Mouse (Mus musculus) heart, embryonic 15.5 days (tissue): ENCODE measurements around the gene Stra6l. TPM values are rescaled to one million over a fixed set of nuclear protein-coding genes. Genes with fewer than 3 reads are reported as not detected.

Source experiments
- ATAC-seq: fragments of 200-750 bp; cut with Nextera tagmentation; replicated peaks from 2 replicates; pipeline ENCODE4 v1.8.0; 2017; ENCODE audit warnings: low read depth, moderate TSS enrichment; ENCODE audit not compliant: insufficient number of reproducible peaks, insufficient read depth, low FRiP score
- H3K27ac ChIP-seq: fragments of 300-500 bp; sonication (generic); 2 replicates; pipeline ENCODE4 v1.5.1; 2015; ENCODE audit warnings: mild to moderate bottlenecking, inconsistent platforms
- H3K27me3 ChIP-seq: fragments of 300-500 bp; sonication (generic); 2 replicates; pipeline ENCODE4 v1.6.1; 2015; ENCODE audit warnings: inconsistent platforms
- H3K36me3 ChIP-seq: fragments of 300-500 bp; sonication (generic); 2 replicates; pipeline ENCODE4 v1.6.1; 2015; ENCODE audit warnings: mild to moderate bottlenecking, inconsistent platforms
- H3K4me1 ChIP-seq: fragments of 300-500 bp; sonication (generic); replicated peaks from 2 replicates; pipeline ENCODE4 v1.6.1; 2015; ENCODE audit warnings: inconsistent platforms
- H3K4me2 ChIP-seq: fragments of 300-500 bp; sonication (generic); 2 replicates; pipeline ENCODE4 v1.6.1; 2015; ENCODE audit warnings: inconsistent platforms, mild to moderate bottlenecking, moderate library complexity
- H3K4me3 ChIP-seq: fragments of 300-500 bp; sonication (generic); 2 replicates; pipeline ENCODE4 v1.5.1; 2015; ENCODE audit warnings: mild to moderate bottlenecking, inconsistent platforms
- H3K9ac ChIP-seq: fragments of 300-500 bp; sonication (generic); 2 replicates; pipeline ENCODE4 v1.6.1; 2015; ENCODE audit warnings: mild to moderate bottlenecking, inconsistent platforms
- H3K9me3 ChIP-seq: fragments of 300-500 bp; sonication (generic); replicated peaks from 2 replicates; pipeline ENCODE4 v1.6.1; 2016; ENCODE audit warnings: inconsistent platforms
- WGBS: fragments of 180-500 bp; shearing (Covaris S2); methylation state at CpG from one replicate; pipeline ENCODE4 v1.1.7; 2015; ENCODE audit warnings: mixed read lengths; 5-methylcytosine and 5-hydroxymethylcytosine counted together
- polyA plus RNA-seq: library from polyadenylated mRNA; unstranded; fragments of >200 nt; fragmentation: Nextera tagmentation; extraction: Ambion mirVana; gene quantifications from 2 replicates; pipeline ENCODE4 v1.2.1, GENCODE M21; 2015

The Stra6l gene
- polyA plus RNA-seq, 1 experiment from 2014 or later = 0.09 TPM

DNA sequence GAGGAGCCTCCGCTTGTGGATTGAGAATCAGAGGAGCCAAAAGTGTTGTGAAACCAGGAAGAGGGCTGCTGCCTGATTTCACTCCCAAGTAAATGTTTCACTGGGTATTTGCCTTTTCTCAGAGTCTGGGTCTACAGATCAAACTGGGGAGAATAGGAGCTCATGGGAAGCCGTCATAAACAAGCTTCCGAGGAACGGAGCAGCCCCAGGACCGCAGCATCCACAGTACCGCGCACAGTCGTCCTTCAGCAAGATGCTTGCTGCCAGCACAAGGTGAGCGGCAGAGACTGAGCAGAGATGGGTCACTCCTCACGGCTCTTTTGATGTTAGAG lies 327 bp downstream of the Stra6l start:
- H3K4me1 ChIP-seq = peaks cover 19% of the 10 kb centered on the region
- no peak for ATAC-seq
- 53% methylated on average over 10 of the region's 10 CpGs for WGBS
- H3K9me3 ChIP-seq = no peaks in the 10 kb centered on the region
- no peak overlapping the region for H3K9ac ChIP-seq
- no peak overlapping the region for H3K4me3 ChIP-seq
- 0 out of 2 replicates have a peak, but pooled peaks cover 4% of the 10 kb centered on the region for H3K27me3 ChIP-seq
- no peak overlapping the region for H3K27ac ChIP-seq
- H3K36me3 ChIP-seq = no peaks in the 10 kb centered on the region
- H3K4me2 ChIP-seq = no peak overlapping the region

- H3K4me2 ChIP-seq = no peak overlapping the region
- H3K27ac ChIP-seq = no peak overlapping the region
- peaks cover 22% of the 10 kb centered on the region for H3K4me1 ChIP-seq
- no peak for ATAC-seq
- no peaks in the 10 kb centered on the region for H3K9me3 ChIP-seq
- no peak overlapping the region for H3K4me3 ChIP-seq
- WGBS = 69% methylated on average over 1 of the region's 1 CpGs
- no peaks in the 10 kb centered on the region for H3K36me3 ChIP-seq
- H3K27me3 ChIP-seq = 0 out of 2 replicates have a peak, but pooled peaks cover 4% of the 10 kb centered on the region
- H3K9ac ChIP-seq = no peak overlapping the region
Measured at GRCm38 (mm10) chr4:45849419-45849818, 955 bp downstream of the Stra6l start.

- Histone ChIP-seq H3K9me3 (no peaks in the 10 kb centered on the region), H3K9ac (no peak overlapping the region), H3K4me1 (peaks cover 16% of the 10 kb centered on the region), H3K27ac (no peak overlapping the region), H3K4me2 (no peak overlapping the region), H3K4me3 (no peak overlapping the region), H3K27me3 (peaks cover 8% of the 10 kb centered on the region), H3K36me3 (no peaks in the 10 kb centered on the region)
- ATAC-seq = 0 out of 2 replicates have a peak, but pooled peaks have one; percentile 27
- WGBS = 43% methylated on average over 3 of the region's 3 CpGs
Measured at GRCm38 (mm10) chr4:45851640-45852051, 3.2 kb downstream of the Stra6l start.

GRCm38 (mm10) chr4:45853496-45854246 lies 5.2 kb downstream of the Stra6l start:
- WGBS = 30% methylated on average over 15 of the region's 15 CpGs
- Histone ChIP-seq H3K9me3 (no peaks in the 10 kb centered on the region), H3K27ac (no peak overlapping the region), H3K4me2 (0 out of 2 replicates have a peak overlapping the region, but pooled peaks have one; percentile 4), H3K27me3 (peaks cover 8% of the 10 kb centered on the region), H3K9ac (no peak overlapping the region), H3K4me3 (no peak overlapping the region), H3K36me3 (no peaks in the 10 kb centered on the region), H3K4me1 (peaks cover 14% of the 10 kb centered on the region)
- no peak for ATAC-seq

DNA sequence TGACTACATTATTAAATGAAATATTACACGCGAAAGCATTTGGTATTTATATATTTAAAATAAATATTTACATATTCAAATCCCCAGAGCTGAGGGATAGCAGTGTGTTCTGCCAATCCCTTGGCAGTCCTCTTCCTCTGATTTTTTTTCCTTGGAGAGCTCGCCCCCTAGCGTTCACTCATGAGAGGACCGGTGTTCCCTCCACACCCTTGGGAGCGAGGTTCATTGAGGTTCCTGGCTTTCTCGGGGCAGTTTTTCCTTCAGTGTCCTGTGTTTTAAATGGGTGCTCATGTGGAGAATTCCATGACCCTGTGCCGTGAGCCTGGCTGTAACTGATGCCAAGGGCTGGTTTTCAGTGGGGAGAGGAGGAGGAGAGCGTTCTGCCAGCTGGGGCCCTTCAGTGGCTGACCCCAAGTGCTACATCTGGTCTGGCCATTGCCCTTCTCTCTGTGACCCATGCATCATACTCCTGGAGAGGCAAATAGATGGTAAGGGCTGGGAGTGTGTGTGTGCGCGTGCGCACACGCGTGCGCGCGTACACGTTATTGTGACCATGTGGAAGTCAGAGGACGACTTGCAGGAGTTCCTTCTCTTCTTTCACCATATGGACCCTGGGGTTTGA lies 7.5 kb downstream of the Stra6l start:
- no peak overlapping the region for H3K9ac ChIP-seq
- no peaks in the 10 kb centered on the region for H3K36me3 ChIP-seq
- ATAC-seq = no peak
- H3K27me3 ChIP-seq = peaks cover 8% of the 10 kb centered on the region
- 43% methylated on average over 19 of the region's 19 CpGs for WGBS
- H3K4me1 ChIP-seq = peaks cover 18% of the 10 kb centered on the region
- no peaks in the 10 kb centered on the region for H3K9me3 ChIP-seq
- no peak overlapping the region for H3K4me3 ChIP-seq
- H3K27ac ChIP-seq = no peak overlapping the region
- H3K4me2 ChIP-seq = no peak overlapping the region

GRCm38 (mm10) chr4:45861160-45861559 lies 12.7 kb downstream of the Stra6l start:
- Histone ChIP-seq H3K9ac (no peak overlapping the region), H3K36me3 (no peaks in the 10 kb centered on the region), H3K27me3 (peaks cover 2% of the 10 kb centered on the region), H3K27ac (no peak overlapping the region), H3K9me3 (no peaks in the 10 kb centered on the region), H3K4me2 (no peak overlapping the region), H3K4me3 (no peak overlapping the region), H3K4me1 (0 out of 2 replicates have a peak, but pooled peaks cover 3% of the 10 kb centered on the region)
- 44% methylated on average over 5 of the region's 5 CpGs for WGBS
- no peak for ATAC-seq

- Histone ChIP-seq H3K4me3 (no peak overlapping the region), H3K4me2 (no peak overlapping the region), H3K27me3 (no peaks in the 10 kb centered on the region), H3K4me1 (peaks cover 5% of the 10 kb centered on the region; the same call in 1 of the 2 replicates), H3K27ac (no peak overlapping the region), H3K9me3 (no peaks in the 10 kb centered on the region), H3K36me3 (no peaks in the 10 kb centered on the region), H3K9ac (no peak overlapping the region)
- ATAC-seq = no peak
- WGBS = 85% methylated on average over 8 of the region's 8 CpGs
Measured at GRCm38 (mm10) chr4:45867416-45867815, 19.0 kb downstream of the Stra6l start.

- no peak overlapping the region for H3K4me3 ChIP-seq
- H3K36me3 ChIP-seq = no peaks in the 10 kb centered on the region
- 32% methylated on average over 24 of the region's 24 CpGs for WGBS
- no peaks in the 10 kb centered on the region for H3K9me3 ChIP-seq
- H3K27ac ChIP-seq = no peak overlapping the region
- peaks cover 5% of the 10 kb centered on the region; the same call in 1 of the 2 replicates for H3K4me1 ChIP-seq
- no peak; the same call in 1 of the 2 replicates for ATAC-seq
- no peaks in the 10 kb centered on the region for H3K27me3 ChIP-seq
- H3K4me2 ChIP-seq = peak overlapping the region; percentile 30
- H3K9ac ChIP-seq = no peak overlapping the region
Measured at GRCm38 (mm10) chr4:45869021-45869815, 20.8 kb downstream of the Stra6l start.

GRCm38 (mm10) chr4:45872147-45872546 lies 23.7 kb downstream of the Stra6l start:
- no peak overlapping the region for H3K4me3 ChIP-seq
- no peak for ATAC-seq
- H3K27me3 ChIP-seq = no peaks in the 10 kb centered on the region
- H3K36me3 ChIP-seq = no peaks in the 10 kb centered on the region
- H3K27ac ChIP-seq = no peak overlapping the region
- H3K4me2 ChIP-seq = no peak overlapping the region
- no peak overlapping the region for H3K9ac ChIP-seq
- H3K9me3 ChIP-seq = no peaks in the 10 kb centered on the region
- peaks cover 5% of the 10 kb centered on the region; the same call in 1 of the 2 replicates for H3K4me1 ChIP-seq
- WGBS = 80% methylated on average over 1 of the region's 2 CpGs

GRCm38 (mm10) chr4:45878929-45879328 lies 30.5 kb downstream of the Stra6l start:
- no peak overlapping the region for H3K9ac ChIP-seq
- no peak overlapping the region for H3K27ac ChIP-seq
- no peak overlapping the region for H3K4me3 ChIP-seq
- no peaks in the 10 kb centered on the region for H3K4me1 ChIP-seq
- H3K27me3 ChIP-seq = no peaks in the 10 kb centered on the region
- H3K36me3 ChIP-seq = no peaks in the 10 kb centered on the region
- no peaks in the 10 kb centered on the region for H3K9me3 ChIP-seq
- WGBS = 38% methylated on average over 5 of the region's 5 CpGs
- no peak for ATAC-seq
- H3K4me2 ChIP-seq = no peak overlapping the region

GRCm38 (mm10) chr4:45882521-45882920 lies 34.1 kb downstream of the Stra6l start:
- Histone ChIP-seq H3K4me1 (no peaks in the 10 kb centered on the region), H3K4me2 (no peak overlapping the region), H3K27ac (no peak overlapping the region), H3K9ac (no peak overlapping the region), H3K9me3 (no peaks in the 10 kb centered on the region), H3K4me3 (no peak overlapping the region), H3K36me3 (no peaks in the 10 kb centered on the region), H3K27me3 (no peaks in the 10 kb centered on the region)
- ATAC-seq = no peak
- 68% methylated on average over 9 of the region's 9 CpGs for WGBS
